Mouse (Mus musculus): ENCODE measurements at regions not wholly inside any gene's neighbourhood (a gene's known extent, or its start where the extent isn't known, plus 50 kb on each side); places are given as distances from the start of the nearest gene placed in this dataset.

DNA sequence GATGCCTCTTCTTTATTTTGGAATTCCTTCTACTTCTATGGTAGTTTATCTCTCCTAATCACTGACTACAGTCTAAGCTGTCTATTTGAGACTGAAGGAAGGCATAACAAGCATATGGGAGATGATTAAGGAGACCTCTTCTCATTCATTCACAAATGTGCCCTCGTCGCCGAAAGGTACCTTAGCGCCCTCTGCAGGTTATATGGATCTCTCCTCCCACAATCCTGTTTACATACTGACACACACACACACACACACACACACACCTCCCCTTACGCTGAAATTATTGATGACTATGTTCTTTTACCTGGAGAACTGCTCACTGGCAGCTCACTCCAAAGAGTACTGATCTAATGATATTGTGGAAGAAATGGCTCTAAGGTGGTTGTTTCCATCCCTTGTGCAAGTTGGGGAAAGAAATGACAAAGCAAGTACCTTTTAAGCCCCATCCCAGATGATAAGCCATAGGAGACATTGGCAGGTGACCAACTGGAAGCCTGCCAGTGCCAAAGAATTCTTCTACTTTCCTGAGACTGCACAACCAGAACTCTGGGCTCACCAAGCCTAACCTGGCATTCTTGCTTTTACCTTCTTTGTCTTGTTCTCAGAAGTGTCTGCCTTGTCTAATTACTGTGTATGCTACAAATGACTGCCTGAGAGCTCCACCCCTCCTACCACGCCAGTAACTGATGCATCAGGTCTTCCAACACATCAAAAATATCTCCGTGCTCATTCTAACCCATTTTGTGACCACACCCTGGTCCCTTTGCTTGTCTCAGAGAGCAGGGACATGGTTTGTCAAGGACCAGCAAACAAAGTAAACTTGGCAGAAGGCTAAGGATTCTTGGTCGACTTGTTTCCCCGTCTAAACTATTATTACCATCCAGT lies 227.8 kb upstream of the Adgrl2 start:
- no peak for ATAC-seq
- WGBS: 86% methylated on average over 9 of the region's 9 CpGs
- Histone ChIP-seq H3K27ac (ENCODE audit: low read depth, low read length) (no peak overlapping the region), H3K9ac (ENCODE audit: low read depth, low read length) (no peak overlapping the region), H3K9me3 (ENCODE audit: control insufficient read depth) (no peaks in the 10 kb centered on the region), H3K27me3 (replicated peaks; ENCODE audit: control insufficient read depth, insufficient read depth, low read length) (no peaks in the 10 kb centered on the region), H3K36me3 (ENCODE audit: control insufficient read depth, insufficient read depth) (no peaks in the 10 kb centered on the region), H3K4me3 (ENCODE audit: low read depth, low read length) (no peak overlapping the region), H3K4me1 (replicated peaks; ENCODE audit: control insufficient read depth, insufficient read depth, low read length) (peaks cover 8% of the 10 kb centered on the region; the same call in 1 of the 2 replicates), H3K4me2 (replicated peaks; ENCODE audit: low read depth) (no peak overlapping the region)
- TF ChIP-seq CTCF (IDR thresholded peaks at IDR 0.05; ENCODE audit: low read depth): peak; percentile 62

DNA sequence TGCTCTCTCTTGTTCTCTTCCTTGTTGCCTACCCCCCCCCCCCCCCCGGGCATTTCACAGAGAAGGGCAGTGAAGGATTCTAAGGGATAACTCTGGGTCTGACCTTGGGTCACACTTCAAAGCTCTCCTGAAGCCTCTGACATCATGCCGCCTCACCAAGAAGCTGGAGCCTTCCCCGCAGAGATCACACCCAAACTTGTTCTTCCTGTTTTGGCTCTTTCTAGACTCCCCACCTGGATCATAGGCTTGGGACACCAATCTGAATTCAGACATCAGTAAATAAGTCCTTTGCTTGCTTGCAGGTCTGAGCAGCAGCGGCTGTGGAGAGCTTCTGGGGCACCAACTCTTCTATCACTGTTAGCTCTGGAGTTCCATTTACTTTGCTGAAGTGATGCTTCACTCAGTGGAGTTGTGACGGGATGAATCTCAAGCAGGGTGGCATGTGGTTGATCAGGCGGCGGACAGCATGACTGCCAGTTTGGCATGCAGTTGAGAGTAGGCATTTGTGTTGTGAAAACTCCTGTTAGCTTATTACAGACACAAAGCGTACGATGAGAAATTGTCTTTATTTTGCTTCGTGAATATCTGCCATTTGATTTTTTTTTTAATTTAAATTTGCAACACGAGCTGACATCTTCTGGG lies 226.5 kb upstream of the Adgrl2 start:
- Histone ChIP-seq H3K36me3 (ENCODE audit: control insufficient read depth, insufficient read depth) (no peaks in the 10 kb centered on the region), H3K4me2 (replicated peaks; ENCODE audit: low read depth) (no peak overlapping the region), H3K4me3 (ENCODE audit: low read depth, low read length) (no peak overlapping the region), H3K4me1 (replicated peaks; ENCODE audit: control insufficient read depth, insufficient read depth, low read length) (peaks cover 9% of the 10 kb centered on the region), H3K27me3 (replicated peaks; ENCODE audit: control insufficient read depth, insufficient read depth, low read length) (no peaks in the 10 kb centered on the region), H3K9ac (ENCODE audit: low read depth, low read length) (no peak overlapping the region), H3K9me3 (ENCODE audit: control insufficient read depth) (no peaks in the 10 kb centered on the region), H3K27ac (ENCODE audit: low read depth, low read length) (no peak overlapping the region)
- 68% methylated on average over 11 of the region's 11 CpGs for WGBS
- no peak for TF ChIP-seq CTCF (IDR thresholded peaks at IDR 0.05; ENCODE audit: low read depth)
- ATAC-seq: peak; percentile 55

DNA sequence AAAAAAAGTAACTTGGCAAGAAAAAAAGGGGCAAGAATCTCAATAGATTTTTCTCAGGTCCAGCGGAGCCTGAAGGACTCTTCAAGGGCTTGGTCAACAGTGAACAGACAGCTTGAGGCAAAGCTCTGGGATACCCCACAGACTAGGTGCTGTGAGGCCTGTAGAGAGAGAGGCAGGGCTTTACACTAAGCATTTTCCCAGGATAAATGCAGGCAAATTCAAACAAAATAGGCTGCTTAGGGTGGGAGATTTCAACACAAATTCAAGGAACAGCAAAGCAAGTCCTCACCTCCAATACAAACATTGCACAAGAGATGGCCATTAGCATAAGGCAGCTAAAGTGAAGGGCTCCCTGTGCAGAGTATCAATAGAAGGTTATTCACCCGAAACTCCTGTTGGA lies 225.3 kb upstream of the Adgrl2 start:
- Histone ChIP-seq H3K9me3 (ENCODE audit: control insufficient read depth) (no peaks in the 10 kb centered on the region), H3K27ac (ENCODE audit: low read depth, low read length) (no peak overlapping the region), H3K4me1 (replicated peaks; ENCODE audit: control insufficient read depth, insufficient read depth, low read length) (peaks cover 6% of the 10 kb centered on the region), H3K36me3 (ENCODE audit: control insufficient read depth, insufficient read depth) (no peaks in the 10 kb centered on the region), H3K4me3 (ENCODE audit: low read depth, low read length) (no peak overlapping the region), H3K4me2 (replicated peaks; ENCODE audit: low read depth) (no peak overlapping the region), H3K27me3 (replicated peaks; ENCODE audit: control insufficient read depth, insufficient read depth, low read length) (no peaks in the 10 kb centered on the region), H3K9ac (ENCODE audit: low read depth, low read length) (no peak overlapping the region)
- TF ChIP-seq CTCF (IDR thresholded peaks at IDR 0.05; ENCODE audit: low read depth): no peak
- ATAC-seq: peak; percentile 76
- 52% methylated on average over 2 of the region's 2 CpGs for WGBS

DNA sequence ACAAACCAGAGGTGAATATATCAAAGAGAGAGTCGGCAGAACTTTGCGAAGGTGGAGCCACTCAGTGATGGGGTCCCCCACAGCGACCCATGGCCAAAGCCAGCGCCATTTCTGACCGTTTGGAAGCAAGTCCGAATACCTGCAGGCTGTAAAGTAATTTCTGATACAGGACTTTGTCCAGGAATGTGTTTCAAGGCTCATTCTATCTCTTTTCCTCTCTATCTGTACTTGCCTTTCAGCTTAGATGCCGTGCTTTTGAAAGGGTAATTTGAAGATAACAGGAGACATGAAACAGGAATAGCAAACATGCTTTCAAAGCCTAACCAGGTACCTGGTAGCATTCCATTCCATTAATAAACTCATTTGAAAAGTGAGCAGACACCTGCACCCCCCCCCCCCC lies 221.6 kb upstream of the Adgrl2 start:
- Histone ChIP-seq H3K27me3 (replicated peaks; ENCODE audit: control insufficient read depth, insufficient read depth, low read length) (no peaks in the 10 kb centered on the region), H3K4me3 (ENCODE audit: low read depth, low read length) (no peak overlapping the region), H3K9me3 (ENCODE audit: control insufficient read depth) (no peaks in the 10 kb centered on the region), H3K4me2 (replicated peaks; ENCODE audit: low read depth) (peak overlapping the region; percentile 17; the same call in 1 of the 2 replicates), H3K4me1 (replicated peaks; ENCODE audit: control insufficient read depth, insufficient read depth, low read length) (peaks cover 4% of the 10 kb centered on the region), H3K36me3 (ENCODE audit: control insufficient read depth, insufficient read depth) (no peaks in the 10 kb centered on the region), H3K9ac (ENCODE audit: low read depth, low read length) (no peak overlapping the region), H3K27ac (ENCODE audit: low read depth, low read length) (no peak overlapping the region)
- no peak for ATAC-seq
- no peak for TF ChIP-seq CTCF (IDR thresholded peaks at IDR 0.05; ENCODE audit: low read depth)
- WGBS: 44% methylated on average over 7 of the region's 7 CpGs

DNA sequence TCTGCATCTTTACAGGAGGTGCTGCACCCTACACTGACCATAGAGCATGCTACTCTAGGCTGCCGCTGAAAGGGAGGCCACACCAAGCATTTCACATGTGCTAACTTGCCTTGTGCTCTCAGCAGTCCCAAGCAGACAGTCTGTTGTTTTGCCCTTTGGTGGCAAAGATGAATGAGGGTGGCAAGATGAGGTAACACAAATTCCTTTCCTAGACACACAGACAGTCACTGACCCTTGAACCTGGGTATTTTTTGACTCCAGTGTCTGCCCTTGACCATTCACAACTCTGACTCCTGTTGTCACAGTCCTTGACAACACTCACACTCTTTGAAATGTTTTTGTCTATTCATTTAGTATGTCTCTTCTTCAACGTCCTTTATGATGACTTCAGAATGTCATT lies 218.9 kb upstream of the Adgrl2 start:
- Histone ChIP-seq H3K9ac (ENCODE audit: low read depth, low read length) (no peak overlapping the region), H3K27me3 (replicated peaks; ENCODE audit: control insufficient read depth, insufficient read depth, low read length) (no peaks in the 10 kb centered on the region), H3K36me3 (ENCODE audit: control insufficient read depth, insufficient read depth) (no peaks in the 10 kb centered on the region), H3K4me1 (replicated peaks; ENCODE audit: control insufficient read depth, insufficient read depth, low read length) (peaks cover 4% of the 10 kb centered on the region), H3K9me3 (ENCODE audit: control insufficient read depth) (no peaks in the 10 kb centered on the region), H3K27ac (ENCODE audit: low read depth, low read length) (no peak overlapping the region), H3K4me2 (replicated peaks; ENCODE audit: low read depth) (no peak overlapping the region), H3K4me3 (ENCODE audit: low read depth, low read length) (no peak overlapping the region)
- 89% methylated on average over 2 of the region's 2 CpGs for WGBS
- TF ChIP-seq CTCF (IDR thresholded peaks at IDR 0.05; ENCODE audit: low read depth): no peak
- ATAC-seq: no peak

DNA sequence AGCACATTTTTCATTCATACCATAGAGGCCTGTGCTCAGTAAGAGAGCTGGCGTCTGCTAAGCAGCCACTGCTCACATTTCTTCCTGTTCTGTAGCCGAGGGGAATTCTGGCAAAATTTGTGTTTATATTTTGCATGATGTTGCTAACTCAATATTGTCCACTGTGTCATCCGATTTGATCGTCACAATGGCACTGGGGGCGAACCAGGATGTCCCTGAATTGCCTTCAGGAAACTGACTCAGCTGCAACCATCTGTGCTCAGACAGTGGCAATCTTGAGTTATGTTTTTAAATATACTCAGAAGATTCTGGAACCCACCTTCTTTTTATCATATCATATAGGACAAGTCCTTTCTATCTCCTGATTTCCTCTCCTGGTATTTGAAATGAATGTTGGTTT lies 213.1 kb upstream of the Adgrl2 start:
- Histone ChIP-seq H3K27me3 (replicated peaks; ENCODE audit: control insufficient read depth, insufficient read depth, low read length) (no peaks in the 10 kb centered on the region), H3K9me3 (ENCODE audit: control insufficient read depth) (no peaks in the 10 kb centered on the region), H3K27ac (ENCODE audit: low read depth, low read length) (no peak overlapping the region), H3K36me3 (ENCODE audit: control insufficient read depth, insufficient read depth) (no peaks in the 10 kb centered on the region), H3K4me2 (replicated peaks; ENCODE audit: low read depth) (no peak overlapping the region), H3K4me1 (replicated peaks; ENCODE audit: control insufficient read depth, insufficient read depth, low read length) (no peaks in the 10 kb centered on the region), H3K4me3 (ENCODE audit: low read depth, low read length) (no peak overlapping the region), H3K9ac (ENCODE audit: low read depth, low read length) (no peak overlapping the region)
- no peak for ATAC-seq
- WGBS: 62% methylated on average over 5 of the region's 5 CpGs
- TF ChIP-seq CTCF (IDR thresholded peaks at IDR 0.05; ENCODE audit: low read depth): no peak

All from intestine, postnatal 0 days (tissue).